8 mouse cellular contexts compared by ENCODE assay signal in genomic region chr6:142524635-142525308, GRCm38 (mm10). TPM values are rescaled to one million over a fixed set of nuclear protein-coding genes. Genes with fewer than 3 reads are reported as not detected.
DNase-seq lines count a peak whose midpoint lies in the region; ATAC-seq lines count a peak whose summit lies in the region.

No protein-coding gene starts in this region.

- H3K9me3 ChIP-seq in heart, embryonic 10.5 days: no peaks in the 10 kb centered on the region
- H3K9me3 ChIP-seq in forebrain, embryonic 16.5 days (ENCODE audit: control insufficient read depth, low read length): no peaks in the 10 kb centered on the region

- DNase-seq in heart, adult 11 months: peak; percentile 92
- no peak for DNase-seq in heart, embryonic 10.5 days (ENCODE audit: low spot score)
- peak; percentile 37 for DNase-seq in brain, embryonic 18.5 days (ENCODE audit: low read depth, low spot score)
- peak; percentile 48 for DNase-seq in layer of hippocampus, adult 9-11 months
- peak; percentile 85 for DNase-seq in lung, postnatal 36 days
- DNase-seq in right cerebral cortex, postnatal 25 days: peak; percentile 31

- H3K27me3 ChIP-seq in heart, embryonic 10.5 days (ENCODE audit: insufficient read depth, poor library complexity, severe bottlenecking): no peaks in the 10 kb centered on the region
- H3K27me3 ChIP-seq in forebrain, embryonic 16.5 days (replicated peaks; ENCODE audit: control insufficient read depth, insufficient read depth, low read length): no peaks in the 10 kb centered on the region

- no peaks in the 10 kb centered on the region for H3K36me3 ChIP-seq in heart, embryonic 10.5 days
- no peaks in the 10 kb centered on the region for H3K36me3 ChIP-seq in forebrain, embryonic 16.5 days (ENCODE audit: control insufficient read depth, insufficient read depth)

- H3K4me1 ChIP-seq in heart, embryonic 10.5 days: 0 out of 2 replicates have a peak, but pooled peaks cover 2% of the 10 kb centered on the region
- H3K4me1 ChIP-seq in forebrain, embryonic 16.5 days (replicated peaks; ENCODE audit: control insufficient read depth, insufficient read depth, low read length): no peaks in the 10 kb centered on the region

- WGBS in heart, embryonic 10.5 days: 8% methylated on average over 4 of the region's 4 CpGs
- WGBS in forebrain, embryonic 16.5 days: 6% methylated on average over 4 of the region's 4 CpGs

- H3K9ac ChIP-seq in forebrain, embryonic 16.5 days (replicated peaks; ENCODE audit: low read depth, low read length): no peak overlapping the region

- no peak overlapping the region for H3K4me2 ChIP-seq in forebrain, embryonic 16.5 days (ENCODE audit: low read length)

- no peak overlapping the region for H3K27ac ChIP-seq in heart, embryonic 10.5 days
- no peak overlapping the region for H3K27ac ChIP-seq in forebrain, embryonic 16.5 days (ENCODE audit: low read length)

- H3K4me3 ChIP-seq in heart, embryonic 10.5 days: no peak overlapping the region
- H3K4me3 ChIP-seq in forebrain, embryonic 16.5 days (replicated peaks; ENCODE audit: low read length): no peak overlapping the region

- ATAC-seq in forebrain, embryonic 16.5 days: peak; percentile 89
- peak; percentile 81 to 89; a peak in 3 of 4 replicates for ATAC-seq in hematopoietic stem cell, adult 5-6 weeks (replicated peaks in 1 of 2; ENCODE audit: insufficient read depth in 1 of 2, low FRiP score in 2 of 2, low TSS enrichment in 1 of 2, low read depth in 1 of 2, poor library complexity in 2 of 2, severe bottlenecking in 2 of 2)

RNA-seq across cellular contexts. Expression of gene Ldhb, which starts 17.0 kb away (rescaled TPM):
- polyA plus RNA-seq in heart, embryonic 10.5 days (2016; fragmentation: Nextera tagmentation; extraction: Ambion mirVana): 470 and 619 TPM in 2 replicates
- 452 and 466 TPM in 2 replicates for polyA plus RNA-seq in forebrain, embryonic 16.5 days (2015; fragmentation: Nextera tagmentation; extraction: Ambion mirVana)
- 55.2 and 63.5 TPM in 2 replicates for total RNA-seq in hematopoietic stem cell, adult 5-6 weeks (2017)

RNA-seq across cellular contexts. Expression of gene Kcnj8, which starts 46.6 kb away (rescaled TPM):
- 0.70 and 1.4 TPM in 2 replicates for polyA plus RNA-seq in heart, embryonic 10.5 days (2016; fragmentation: Nextera tagmentation; extraction: Ambion mirVana)
- 13.0 and 14.1 TPM in 2 replicates for polyA plus RNA-seq in forebrain, embryonic 16.5 days (2015; fragmentation: Nextera tagmentation; extraction: Ambion mirVana)
- 0.65 TPM in 1 of 2 replicates, not detected in the other for total RNA-seq in hematopoietic stem cell, adult 5-6 weeks (2017)

RNA-seq across cellular contexts. Expression of gene Gys2, which starts 51.9 kb away (rescaled TPM):
- polyA plus RNA-seq in heart, embryonic 10.5 days (2016; fragmentation: Nextera tagmentation; extraction: Ambion mirVana): 0.05 and 1.4 TPM in 2 replicates
- not detected in 2 replicates for polyA plus RNA-seq in forebrain, embryonic 16.5 days (2015; fragmentation: Nextera tagmentation; extraction: Ambion mirVana)
- total RNA-seq in hematopoietic stem cell, adult 5-6 weeks (2017): not detected in 2 replicates
